Mouse (Mus musculus) ES-Bruce4 (cell line): ENCODE results near the gene Lmbr1l.

Source experiments
- EP300 ChIP-seq: IDR thresholded peaks from 2 replicates; pipeline ENCODE4 v1.6.1; 2011; ENCODE audit warnings: low read depth, low read length; ENCODE audit not compliant: insufficient read depth
- POLR2A ChIP-seq: IDR thresholded peaks from one replicate; pipeline ENCODE4 v1.8.1; 2011; ENCODE audit warnings: low read length; ENCODE audit not compliant: insufficient read depth

- TF ChIP-seq POLR2A: no peak
- no peak for TF ChIP-seq EP300
Measured at GRCm38 (mm10) chr15:98886667-98887387, 31.2 kb downstream of the Lmbr1l start.
